Mouse (Mus musculus) limb, embryonic 13.5 days (tissue): Measurements from ENCODE around the gene Thrb. TPM values are rescaled to one million over a fixed set of nuclear protein-coding genes. Genes with fewer than 3 reads are reported as not detected.

Experiments
- ATAC-seq: fragments of 200-750 bp; cut with Nextera tagmentation; 2 replicates; pipeline ENCODE4 v1.8.0; 2017; ENCODE audit warnings: low read depth, moderate number of reproducible peaks, moderate TSS enrichment; ENCODE audit not compliant: low FRiP score
- H3K27ac ChIP-seq: fragments of 300-500 bp; sonication (generic); 2 replicates; pipeline ENCODE4 v1.5.1; 2015; ENCODE audit warnings: inconsistent platforms, mild to moderate bottlenecking, moderate library complexity
- H3K27me3 ChIP-seq: fragments of 300-500 bp; sonication (generic); 2 replicates; pipeline ENCODE4 v1.6.1; 2015; ENCODE audit warnings: mild to moderate bottlenecking, inconsistent platforms
- H3K36me3 ChIP-seq: fragments of 300-500 bp; sonication (generic); 2 replicates; pipeline ENCODE4 v1.6.1; 2015; ENCODE audit warnings: inconsistent platforms, mild to moderate bottlenecking, moderate library complexity
- H3K4me1 ChIP-seq: fragments of 300-500 bp; sonication (generic); 2 replicates; pipeline ENCODE4 v1.6.1; 2015; ENCODE audit warnings: inconsistent platforms
- H3K4me2 ChIP-seq: fragments of 300-500 bp; sonication (generic); replicated peaks from 2 replicates; pipeline ENCODE4 v1.6.1; 2015; ENCODE audit warnings: inconsistent platforms, mild to moderate bottlenecking, moderate library complexity
- H3K4me3 ChIP-seq: fragments of 300-500 bp; sonication (generic); 2 replicates; pipeline ENCODE4 v1.5.1; 2015; ENCODE audit warnings: moderate library complexity, mild to moderate bottlenecking, inconsistent platforms
- H3K9ac ChIP-seq: fragments of 300-500 bp; sonication (generic); 2 replicates; pipeline ENCODE4 v1.6.1; 2015; ENCODE audit warnings: mild to moderate bottlenecking, inconsistent platforms
- H3K9me3 ChIP-seq: fragments of 300-500 bp; sonication (generic); 2 replicates; pipeline ENCODE4 v1.6.1; 2016; ENCODE audit warnings: inconsistent platforms
- WGBS: fragments of 180-500 bp; shearing (Covaris S2); methylation state at CpG from one replicate; pipeline ENCODE4 v1.1.7; 2015; 5-methylcytosine and 5-hydroxymethylcytosine counted together
- polyA plus RNA-seq: library from polyadenylated mRNA; unstranded; fragments of >200 nt; fragmentation: Nextera tagmentation; extraction: Ambion mirVana; gene quantifications from 2 replicates; pipeline ENCODE4 v1.2.1, GENCODE M21; 2015

Thrb gene
- polyA plus RNA-seq, 1 experiment from 2014 or later = 1.2 TPM

DNA sequence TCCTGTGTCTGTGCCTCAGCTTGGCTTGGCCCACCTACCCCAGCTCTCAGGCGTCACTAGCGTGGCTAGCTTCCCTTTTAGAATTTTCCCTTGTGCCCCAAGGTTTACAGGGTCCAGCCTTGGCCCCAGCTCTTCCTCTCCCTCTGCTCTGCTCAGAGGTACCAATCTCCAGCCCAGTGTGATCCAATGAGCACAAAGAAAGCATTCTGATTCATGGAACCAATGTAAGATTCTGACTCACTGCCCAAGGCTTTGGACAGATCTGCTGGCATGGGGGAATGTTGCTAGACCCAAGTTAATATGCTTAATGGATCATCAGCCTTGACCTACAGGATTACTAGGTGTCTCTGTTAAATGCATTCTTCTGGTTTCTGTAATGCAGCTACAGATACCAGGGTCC lies 243.1 kb downstream of the Thrb start:
- H3K4me2 ChIP-seq = no peak overlapping the region
- WGBS = 53% methylated on average over 2 of the region's 2 CpGs
- H3K27ac ChIP-seq = no peak overlapping the region
- no peak overlapping the region for H3K4me3 ChIP-seq
- H3K36me3 ChIP-seq = no peaks in the 10 kb centered on the region
- H3K9me3 ChIP-seq = no peaks in the 10 kb centered on the region
- no peak for ATAC-seq
- no peaks in the 10 kb centered on the region for H3K4me1 ChIP-seq
- H3K27me3 ChIP-seq = no peaks in the 10 kb centered on the region
- H3K9ac ChIP-seq = no peak overlapping the region

DNA sequence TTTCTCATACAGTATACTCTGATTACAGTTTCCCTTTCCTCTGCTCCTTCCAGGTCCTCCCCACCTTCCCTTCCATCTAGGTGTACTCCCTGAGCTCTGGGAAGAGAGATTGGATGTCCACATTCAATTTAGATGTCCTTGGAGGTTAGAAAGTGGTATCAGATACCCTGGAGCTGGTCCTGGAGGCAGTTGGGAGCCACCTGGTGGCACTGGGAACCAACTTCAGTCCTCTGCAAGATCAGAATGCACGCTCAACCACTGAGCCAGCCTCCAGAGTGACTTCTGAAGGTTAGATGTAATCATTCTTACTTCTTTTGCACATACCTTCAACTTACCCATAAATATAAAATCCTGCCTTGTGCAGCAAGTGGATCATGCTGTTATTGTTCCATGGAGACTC lies 244.5 kb downstream of the Thrb start:
- Histone ChIP-seq H3K4me3 (no peak overlapping the region), H3K4me2 (no peak overlapping the region), H3K9me3 (no peaks in the 10 kb centered on the region), H3K36me3 (no peaks in the 10 kb centered on the region), H3K4me1 (no peaks in the 10 kb centered on the region), H3K27ac (no peak overlapping the region), H3K27me3 (no peaks in the 10 kb centered on the region), H3K9ac (no peak overlapping the region)
- 44% methylated on average over 1 of the region's 1 CpGs for WGBS
- ATAC-seq = no peak

DNA sequence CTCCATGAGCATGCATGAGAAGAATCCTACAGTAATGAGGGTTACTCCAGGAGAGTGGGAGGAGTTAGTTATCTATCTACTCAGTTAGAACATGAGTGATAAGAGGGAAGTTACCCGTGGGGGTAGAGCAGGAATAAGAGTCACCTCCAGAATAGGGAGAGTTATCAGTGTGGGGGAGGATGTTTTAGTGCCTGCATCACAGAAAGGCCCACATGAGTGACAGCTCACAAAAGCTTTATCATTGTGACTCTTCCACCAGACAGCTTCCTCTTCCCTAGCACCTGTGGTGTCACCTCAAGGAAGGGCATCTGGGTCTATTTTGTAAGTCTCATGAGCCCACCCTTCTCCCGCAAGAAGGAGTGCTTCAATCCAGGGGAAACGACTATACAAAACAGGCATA lies 245.6 kb downstream of the Thrb start:
- H3K27me3 ChIP-seq = no peaks in the 10 kb centered on the region
- no peaks in the 10 kb centered on the region for H3K36me3 ChIP-seq
- no peak for ATAC-seq
- WGBS = 66% methylated on average over 3 of the region's 3 CpGs
- H3K4me1 ChIP-seq = no peaks in the 10 kb centered on the region
- H3K9ac ChIP-seq = no peak overlapping the region
- H3K9me3 ChIP-seq = no peaks in the 10 kb centered on the region
- H3K4me3 ChIP-seq = no peak overlapping the region
- H3K27ac ChIP-seq = no peak overlapping the region
- H3K4me2 ChIP-seq = no peak overlapping the region

DNA sequence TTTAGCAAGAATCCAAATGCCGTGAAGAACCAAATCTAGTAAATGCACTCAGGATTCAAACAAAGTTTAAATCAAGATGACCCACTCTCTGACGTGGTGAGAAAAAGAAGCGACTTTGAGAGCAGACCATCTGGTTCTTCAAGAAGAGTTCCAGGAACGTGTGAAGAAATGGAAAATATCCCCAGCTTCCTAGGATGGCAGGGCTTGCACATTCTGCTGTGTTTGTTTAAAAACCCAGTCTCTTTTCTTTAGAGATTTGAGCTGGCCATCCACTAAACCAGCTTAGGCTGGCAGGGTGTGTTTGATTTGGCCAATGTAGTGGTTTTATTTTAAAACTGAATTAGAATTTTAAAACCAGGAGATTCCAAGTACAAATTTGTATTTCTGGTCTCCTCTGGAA lies 246.9 kb downstream of the Thrb start:
- no peak for ATAC-seq
- 68% methylated on average over 4 of the region's 4 CpGs for WGBS
- Histone ChIP-seq H3K9ac (no peak overlapping the region), H3K4me1 (no peaks in the 10 kb centered on the region), H3K36me3 (no peaks in the 10 kb centered on the region), H3K4me3 (no peak overlapping the region), H3K9me3 (no peaks in the 10 kb centered on the region), H3K27ac (no peak overlapping the region), H3K4me2 (no peak overlapping the region), H3K27me3 (no peaks in the 10 kb centered on the region)

DNA sequence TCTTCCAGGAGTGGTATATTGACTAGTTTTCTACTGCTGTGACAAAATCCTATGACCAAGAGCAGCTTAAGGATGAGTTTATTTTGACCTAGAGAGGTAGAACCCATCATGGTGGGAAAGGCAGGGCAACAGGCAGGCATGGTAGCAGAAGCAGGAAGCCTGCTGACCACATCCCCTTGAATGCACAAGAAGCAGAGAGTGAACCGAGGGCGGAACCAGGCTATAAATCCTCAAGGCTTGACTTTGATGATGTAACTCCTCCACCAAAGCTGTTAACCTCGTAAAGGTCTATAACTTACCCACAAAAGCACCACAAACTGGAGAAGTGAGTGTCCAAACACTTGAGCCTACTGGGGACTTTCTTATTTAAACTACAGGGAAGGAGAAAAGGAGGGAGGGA lies 251.1 kb downstream of the Thrb start:
- Histone ChIP-seq H3K27ac (no peak overlapping the region), H3K4me2 (no peak overlapping the region), H3K9me3 (no peaks in the 10 kb centered on the region), H3K9ac (no peak overlapping the region), H3K4me3 (no peak overlapping the region), H3K36me3 (no peaks in the 10 kb centered on the region), H3K27me3 (no peaks in the 10 kb centered on the region), H3K4me1 (peaks cover 8% of the 10 kb centered on the region; the same call in 1 of the 2 replicates)
- 22% methylated on average over 3 of the region's 3 CpGs for WGBS
- no peak for ATAC-seq

DNA sequence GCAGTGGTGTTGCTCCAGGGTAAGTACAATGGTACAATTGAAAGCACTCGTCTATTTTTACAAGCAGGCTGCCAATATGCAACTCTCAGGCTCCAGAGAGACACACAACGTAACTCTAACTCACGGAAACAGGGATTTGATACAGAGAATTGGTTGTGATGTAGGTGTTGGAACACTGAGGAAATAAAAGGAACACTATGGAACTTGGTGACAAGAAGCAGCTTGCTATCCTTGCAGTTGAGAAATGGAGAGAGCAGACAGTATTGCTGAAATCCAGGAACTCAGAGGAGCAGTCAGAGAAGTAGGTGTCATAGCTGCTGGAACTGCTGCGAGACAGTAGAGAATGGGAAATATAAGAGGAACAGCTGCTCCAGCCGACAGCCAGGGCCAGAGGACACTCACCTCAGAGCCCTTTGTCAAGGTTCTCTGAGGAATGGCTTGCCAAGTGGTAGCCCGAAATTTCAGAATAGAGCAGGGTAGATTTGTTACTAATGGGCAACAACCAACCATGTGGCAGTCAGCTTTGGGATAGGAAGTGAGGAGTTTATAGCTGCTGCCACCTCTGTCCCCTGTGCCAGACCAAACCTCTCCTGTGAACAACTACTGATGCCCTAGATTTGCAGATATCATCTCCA lies 252.6 kb downstream of the Thrb start:
- no peak overlapping the region for H3K27ac ChIP-seq
- peaks cover 8% of the 10 kb centered on the region; the same call in 1 of the 2 replicates for H3K4me1 ChIP-seq
- no peak overlapping the region for H3K4me2 ChIP-seq
- H3K9me3 ChIP-seq = no peaks in the 10 kb centered on the region
- WGBS = 48% methylated on average over 6 of the region's 6 CpGs
- ATAC-seq = no peak
- H3K9ac ChIP-seq = no peak overlapping the region
- no peak overlapping the region for H3K4me3 ChIP-seq
- no peaks in the 10 kb centered on the region for H3K27me3 ChIP-seq
- H3K36me3 ChIP-seq = no peaks in the 10 kb centered on the region

DNA sequence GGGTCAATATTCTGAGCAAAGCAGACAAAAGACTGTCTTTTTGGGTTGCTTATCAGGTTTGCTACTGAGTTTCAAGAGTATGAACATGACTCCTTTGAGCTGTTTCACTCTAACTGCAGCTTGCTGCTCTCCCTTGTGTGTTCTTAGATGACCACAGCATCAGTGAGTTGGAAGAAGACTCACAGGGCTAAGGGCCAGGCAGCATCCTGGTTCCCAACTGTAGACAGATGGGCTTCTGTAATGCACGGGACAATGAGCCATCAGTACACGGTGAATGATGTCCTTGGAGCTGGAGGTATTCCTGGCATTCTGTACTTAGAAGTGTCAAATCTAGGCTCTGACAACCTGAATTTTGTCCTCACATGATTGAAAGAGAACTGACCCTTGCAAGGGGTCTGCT lies 255.5 kb downstream of the Thrb start:
- 77% methylated on average over 2 of the region's 2 CpGs for WGBS

DNA sequence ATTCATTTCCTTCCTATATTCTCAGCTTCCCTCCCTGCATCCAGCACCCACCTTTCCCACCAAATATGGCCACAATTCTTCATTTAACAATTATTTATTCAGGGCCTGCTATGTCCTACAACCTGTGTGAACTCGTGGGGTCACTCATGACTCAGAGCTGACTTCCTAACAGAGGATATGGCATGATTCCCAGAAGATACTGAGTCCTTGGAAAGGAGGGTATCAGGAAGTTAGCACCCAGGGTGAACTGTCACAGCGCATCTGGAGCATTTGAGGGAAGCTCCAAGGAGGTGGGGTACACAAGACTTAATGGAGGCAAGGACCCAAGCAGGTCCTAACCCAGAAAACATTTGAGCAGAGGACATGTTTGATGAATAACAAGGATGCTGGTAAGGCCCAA lies 256.6 kb downstream of the Thrb start:
- WGBS = 70% methylated on average over 2 of the region's 2 CpGs

More for the DNA sequence above, 255.5 kb downstream of the Thrb start:
- H3K9ac ChIP-seq = no peak overlapping the region
- no peaks in the 10 kb centered on the region for H3K9me3 ChIP-seq
- H3K4me1 ChIP-seq = peaks cover 8% of the 10 kb centered on the region; the same call in 1 of the 2 replicates
- ATAC-seq = no peak
- H3K4me3 ChIP-seq = no peak overlapping the region
- no peak overlapping the region for H3K27ac ChIP-seq
- no peaks in the 10 kb centered on the region for H3K36me3 ChIP-seq
- H3K27me3 ChIP-seq = no peaks in the 10 kb centered on the region
- H3K4me2 ChIP-seq = no peak overlapping the region

DNA sequence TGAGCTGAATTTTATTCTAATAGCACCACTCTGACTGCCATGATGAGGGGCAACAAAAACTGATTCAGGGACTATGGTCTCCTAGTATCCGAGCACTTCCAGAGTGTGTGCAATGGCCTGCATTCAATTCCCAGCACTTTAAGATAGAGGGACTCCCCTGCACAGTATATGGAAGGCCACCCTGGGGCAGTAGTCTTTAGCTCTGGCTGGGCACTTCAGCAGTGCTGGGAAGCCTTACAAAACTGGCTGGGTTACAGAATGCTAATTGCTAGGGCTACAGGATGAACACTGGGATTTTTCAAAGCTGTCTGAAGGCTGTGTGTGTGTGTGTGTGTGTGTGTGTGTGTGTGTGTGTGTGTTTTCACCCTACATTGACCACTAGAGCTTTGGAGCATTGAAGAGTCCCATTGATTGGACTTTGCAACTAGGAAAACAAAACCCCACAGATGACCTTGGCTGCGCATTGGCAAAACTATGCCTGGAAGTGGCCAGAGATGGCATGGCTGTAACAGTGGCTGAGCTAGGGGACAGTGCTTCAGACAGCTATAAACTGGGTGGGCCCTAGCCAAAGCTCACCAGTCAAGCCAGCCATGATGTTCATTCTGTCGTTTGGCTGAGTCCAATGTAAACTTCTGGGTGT lies 257.2 kb downstream of the Thrb start:
- Histone ChIP-seq H3K4me1 (peaks cover 6% of the 10 kb centered on the region; the same call in 1 of the 2 replicates), H3K4me2 (no peak overlapping the region), H3K27ac (no peak overlapping the region), H3K36me3 (no peaks in the 10 kb centered on the region), H3K9me3 (no peaks in the 10 kb centered on the region), H3K4me3 (no peak overlapping the region), H3K9ac (no peak overlapping the region), H3K27me3 (no peaks in the 10 kb centered on the region)
- no peak for ATAC-seq
- WGBS = 70% methylated on average over 3 of the region's 3 CpGs

More for the DNA sequence above, 256.6 kb downstream of the Thrb start:
- H3K27ac ChIP-seq = no peak overlapping the region
- no peak for ATAC-seq
- H3K27me3 ChIP-seq = no peaks in the 10 kb centered on the region
- peaks cover 8% of the 10 kb centered on the region; the same call in 1 of the 2 replicates for H3K4me1 ChIP-seq
- H3K4me2 ChIP-seq = no peak overlapping the region
- H3K4me3 ChIP-seq = no peak overlapping the region
- H3K9me3 ChIP-seq = no peaks in the 10 kb centered on the region
- no peaks in the 10 kb centered on the region for H3K36me3 ChIP-seq
- H3K9ac ChIP-seq = no peak overlapping the region

DNA sequence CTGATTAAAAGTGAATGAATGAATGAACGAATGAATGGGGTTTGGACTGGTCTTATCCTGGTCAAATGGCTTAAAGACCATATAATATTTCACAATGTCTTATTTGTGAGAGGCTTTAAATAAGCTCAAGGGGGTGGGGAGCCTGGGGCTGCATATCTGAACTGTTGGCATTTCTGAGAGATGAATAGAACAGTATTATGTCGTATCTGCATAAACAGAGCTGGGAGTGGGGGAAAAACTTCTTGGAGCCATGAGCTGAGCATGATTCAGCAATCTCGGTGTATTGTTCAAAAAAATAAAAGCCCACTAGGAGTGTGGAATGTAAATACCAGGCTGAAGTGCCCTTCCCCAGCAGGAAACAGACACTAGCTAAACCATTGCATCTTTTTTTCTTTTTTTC lies 257.8 kb downstream of the Thrb start:
- WGBS = 70% methylated on average over 3 of the region's 3 CpGs
- no peak overlapping the region for H3K4me3 ChIP-seq
- H3K9me3 ChIP-seq = no peaks in the 10 kb centered on the region
- no peak overlapping the region for H3K9ac ChIP-seq
- H3K27ac ChIP-seq = no peak overlapping the region
- no peak for ATAC-seq
- H3K36me3 ChIP-seq = no peaks in the 10 kb centered on the region
- no peaks in the 10 kb centered on the region for H3K4me1 ChIP-seq
- H3K4me2 ChIP-seq = no peak overlapping the region
- no peaks in the 10 kb centered on the region for H3K27me3 ChIP-seq

DNA sequence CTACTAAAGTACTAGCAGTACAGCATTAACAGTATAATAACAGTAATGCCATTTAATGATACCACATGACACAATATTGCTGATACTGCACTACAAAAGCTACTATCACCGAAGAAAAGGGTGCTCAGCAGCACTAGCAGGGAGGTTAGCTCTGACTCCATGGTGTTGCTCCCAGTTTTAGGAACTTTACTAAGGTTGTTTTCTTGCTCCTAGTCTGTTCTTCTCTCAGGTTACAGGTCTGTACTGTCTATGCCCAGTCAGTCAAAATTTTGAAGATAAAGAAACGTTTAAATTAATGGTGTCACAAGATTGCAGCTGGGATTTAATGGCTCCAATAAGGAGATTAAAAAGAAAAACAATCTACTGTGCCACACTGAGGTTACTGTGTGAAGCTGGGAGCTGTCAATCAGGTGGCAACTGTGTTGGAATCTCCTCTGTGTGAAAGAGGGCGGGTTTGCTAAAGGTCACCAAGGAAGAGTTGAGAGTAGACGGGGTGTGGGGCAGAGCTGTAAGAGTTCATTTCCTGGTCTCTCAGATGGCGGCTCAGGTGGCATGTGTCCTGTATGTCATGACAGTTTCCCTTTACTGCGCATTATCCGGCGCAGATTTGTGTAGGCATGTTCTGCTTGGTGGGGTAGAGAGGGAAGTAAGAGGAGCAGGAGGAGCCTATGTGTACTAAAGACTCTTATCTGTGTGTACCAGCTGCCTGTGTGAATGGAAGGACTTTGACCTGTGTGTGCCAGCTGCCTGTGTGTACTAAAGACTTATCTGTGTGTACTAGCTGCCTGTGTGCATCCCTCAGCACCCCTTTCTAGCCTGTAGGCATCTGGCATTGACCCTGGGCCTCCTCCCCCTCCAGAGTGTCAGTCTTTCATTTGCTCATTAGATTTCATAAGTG lies 263.0 kb downstream of the Thrb start:
- Histone ChIP-seq H3K36me3 (no peaks in the 10 kb centered on the region), H3K4me1 (no peaks in the 10 kb centered on the region), H3K27ac (no peak overlapping the region), H3K4me3 (no peak overlapping the region), H3K27me3 (no peaks in the 10 kb centered on the region), H3K9ac (no peak overlapping the region), H3K9me3 (no peaks in the 10 kb centered on the region), H3K4me2 (no peak overlapping the region)
- WGBS = 71% methylated on average over 8 of the region's 8 CpGs
- ATAC-seq = no peak

DNA sequence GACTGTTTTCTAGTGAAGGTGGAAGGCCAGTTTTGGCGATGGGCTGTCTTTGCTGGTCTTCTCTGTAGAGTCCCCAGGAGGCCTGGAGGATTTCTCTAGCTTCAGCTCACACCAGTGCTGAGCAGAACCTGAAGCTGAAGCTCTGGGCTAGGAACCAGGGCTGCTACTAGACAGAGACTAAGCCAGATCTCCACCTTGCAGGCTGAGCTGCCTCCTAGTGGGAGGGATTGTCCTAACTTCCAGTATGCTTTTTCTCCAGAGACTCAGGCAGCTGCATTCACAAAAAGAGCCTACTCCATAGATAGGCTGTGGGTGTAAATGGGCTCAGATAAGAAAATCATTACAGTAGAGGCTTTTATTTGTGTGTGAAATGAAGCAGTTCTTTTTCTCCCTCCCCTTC lies 267.4 kb downstream of the Thrb start:
- no peak overlapping the region for H3K9ac ChIP-seq
- H3K4me1 ChIP-seq = no peaks in the 10 kb centered on the region
- no peaks in the 10 kb centered on the region for H3K9me3 ChIP-seq
- H3K27me3 ChIP-seq = no peaks in the 10 kb centered on the region
- no peak overlapping the region for H3K4me3 ChIP-seq
- no peak overlapping the region for H3K27ac ChIP-seq
- H3K36me3 ChIP-seq = no peaks in the 10 kb centered on the region
- WGBS = 43% methylated on average over 1 of the region's 1 CpGs
- no peak overlapping the region for H3K4me2 ChIP-seq
- no peak for ATAC-seq
